Mouse (Mus musculus) kidney, embryonic 14.5 days (tissue): ENCODE data around the gene Rps19. TPM values are rescaled to one million over a fixed set of nuclear protein-coding genes. Genes with fewer than 3 reads are reported as not detected.

Experiments
- ATAC-seq: fragments of 200-750 bp; cut with Nextera tagmentation; 2 replicates; pipeline ENCODE4 v1.8.0; 2017; ENCODE audit warnings: moderate number of reproducible peaks, mild to moderate bottlenecking, moderate TSS enrichment, moderate library complexity; ENCODE audit not compliant: low FRiP score, low TSS enrichment
- H3K27ac ChIP-seq: fragments of 300-500 bp; sonication (generic); 2 replicates; pipeline ENCODE4 v1.5.1; 2014; ENCODE audit warnings: low read depth, mild to moderate bottlenecking, low read length, moderate library complexity, mixed read lengths
- H3K27me3 ChIP-seq: fragments of 300-500 bp; sonication (generic); 2 replicates; pipeline ENCODE4 v1.6.1; 2014; ENCODE audit warnings: mild to moderate bottlenecking, low read length; ENCODE audit not compliant: control insufficient read depth, insufficient read depth
- H3K36me3 ChIP-seq: fragments of 300-500 bp; sonication (generic); 2 replicates; pipeline ENCODE4 v1.6.1; 2014; ENCODE audit warnings: low read length, mixed read lengths; ENCODE audit not compliant: control insufficient read depth, insufficient read depth
- H3K4me1 ChIP-seq: fragments of 300-500 bp; sonication (generic); 2 replicates; pipeline ENCODE4 v1.6.1; 2014; ENCODE audit warnings: low read length, mixed read lengths; ENCODE audit not compliant: control insufficient read depth, insufficient read depth
- H3K4me2 ChIP-seq: fragments of 300-500 bp; sonication (generic); replicated peaks from 2 replicates; pipeline ENCODE4 v1.6.1; 2014; ENCODE audit warnings: low read depth, mild to moderate bottlenecking, low read length
- H3K4me3 ChIP-seq: fragments of 300-500 bp; sonication (generic); 2 replicates; pipeline ENCODE4 v1.5.1; 2014; ENCODE audit warnings: mild to moderate bottlenecking, low read length
- H3K9ac ChIP-seq: fragments of 300-500 bp; sonication (generic); 2 replicates; pipeline ENCODE4 v1.6.1; 2014; ENCODE audit warnings: low read depth, mild to moderate bottlenecking, low read length, moderate library complexity
- H3K9me3 ChIP-seq: fragments of 300-500 bp; sonication (generic); 2 replicates; pipeline ENCODE4 v1.6.1; 2016; ENCODE audit warnings: low read length; ENCODE audit not compliant: control insufficient read depth
- WGBS: fragments of 180-500 bp; shearing (Covaris S2); extraction: QIAGEN DNeasy Blood & Tissue Kit; methylation state at CpG from one replicate; pipeline ENCODE4 v1.1.7; 2014; 5-methylcytosine and 5-hydroxymethylcytosine counted together
- polyA plus RNA-seq: library from polyadenylated mRNA; unstranded; fragments of >200 nt; fragmentation: Nextera tagmentation; extraction: Ambion mirVana; gene quantifications from 2 replicates; pipeline ENCODE4 v1.2.1, GENCODE M21; 2014

The Rps19 gene
- polyA plus RNA-seq, 1 experiment from 2014 or later, result 2,731 TPM

DNA sequence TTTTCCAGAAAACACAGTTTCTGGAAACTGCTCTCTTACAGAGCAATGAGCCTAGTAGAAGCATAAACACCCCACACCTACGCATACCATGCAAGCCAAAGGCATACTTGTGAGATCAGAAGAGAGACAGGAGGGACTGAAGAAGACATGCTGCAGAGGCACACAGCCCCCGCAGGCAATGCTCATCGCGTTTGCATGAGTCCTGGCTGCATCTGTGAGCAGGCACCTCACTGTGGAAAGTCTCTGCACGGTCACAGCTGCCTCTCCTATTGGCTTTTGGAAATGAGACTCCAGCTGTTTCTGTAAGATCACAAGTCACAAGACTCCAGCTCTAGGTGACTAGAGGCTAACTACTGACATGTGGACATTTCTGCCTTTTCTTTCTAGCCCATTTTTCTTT is 34.0 kb upstream of the Rps19 start:
- H3K36me3 ChIP-seq, result no peaks in the 10 kb centered on the region
- peaks cover 4% of the 10 kb centered on the region; the same call in 1 of the 2 replicates for H3K4me1 ChIP-seq
- no peak overlapping the region for H3K9ac ChIP-seq
- H3K9me3 ChIP-seq, result no peaks in the 10 kb centered on the region
- 14% methylated on average over 5 of the region's 5 CpGs for WGBS
- no peak for ATAC-seq
- no peak overlapping the region for H3K27ac ChIP-seq
- H3K27me3 ChIP-seq, result no peaks in the 10 kb centered on the region
- H3K4me2 ChIP-seq, result no peak overlapping the region
- H3K4me3 ChIP-seq, result no peak overlapping the region

DNA sequence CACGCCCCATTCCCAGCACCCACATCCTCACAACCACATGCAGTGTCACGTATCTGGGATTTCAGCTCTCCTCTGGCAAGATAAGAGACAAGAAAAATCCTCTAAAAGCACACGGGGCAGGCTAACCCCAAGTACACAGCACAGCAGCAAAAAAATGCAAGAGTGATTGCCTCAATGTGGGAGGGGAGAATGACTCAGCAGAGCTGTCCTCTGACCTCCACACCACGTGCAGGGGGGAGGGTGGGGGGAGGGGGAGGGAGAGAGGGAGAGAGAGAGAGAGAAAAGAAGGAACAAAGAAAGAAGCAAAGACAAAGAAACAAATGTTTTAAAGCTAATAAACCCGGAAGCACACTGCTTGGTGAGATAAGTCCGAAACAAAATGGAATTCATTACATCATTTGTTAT is 33.3 kb upstream of the Rps19 start:
- Histone ChIP-seq H3K9ac (no peak overlapping the region), H3K4me2 (no peak overlapping the region), H3K9me3 (no peaks in the 10 kb centered on the region), H3K27ac (no peak overlapping the region), H3K36me3 (no peaks in the 10 kb centered on the region), H3K4me1 (peaks cover 4% of the 10 kb centered on the region; the same call in 1 of the 2 replicates), H3K27me3 (no peaks in the 10 kb centered on the region), H3K4me3 (no peak overlapping the region)
- 32% methylated on average over 6 of the region's 6 CpGs for WGBS
- peak; percentile 34; the same call in 1 of the 2 replicates for ATAC-seq

DNA sequence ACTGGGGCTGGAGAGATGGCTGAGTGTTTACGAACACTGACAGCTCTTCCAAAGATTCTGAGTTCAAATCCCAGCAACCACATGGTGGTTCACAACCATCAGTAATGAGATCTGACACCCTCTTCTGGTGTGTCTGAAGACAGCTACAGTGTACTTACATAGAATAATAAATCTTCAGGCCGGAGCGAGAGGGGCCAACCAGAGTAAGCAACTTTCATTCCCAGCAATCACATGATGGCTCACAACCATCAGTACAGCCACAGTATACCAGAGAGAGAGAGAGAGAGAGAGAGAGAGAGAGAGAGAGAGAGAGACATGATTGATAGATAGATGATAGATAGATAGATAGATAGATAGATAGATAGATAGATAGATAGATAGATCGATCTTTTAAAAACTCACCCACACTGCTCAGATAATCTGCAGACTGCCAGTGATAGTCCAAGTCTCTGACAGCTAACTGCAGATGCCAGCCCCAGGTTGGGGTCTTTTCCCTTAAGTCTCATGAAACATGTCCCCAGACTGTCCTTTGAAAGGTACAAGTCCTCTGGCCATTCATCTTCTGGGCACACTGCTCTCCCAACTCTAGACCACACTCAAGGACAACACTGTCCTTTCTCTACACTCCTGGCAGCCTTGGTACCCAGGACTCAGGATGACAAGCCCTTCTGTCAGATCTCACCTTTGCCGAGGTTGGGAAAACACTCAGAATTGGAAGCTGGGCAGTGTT is 32.4 kb upstream of the Rps19 start:
- Histone ChIP-seq H3K9ac (no peak overlapping the region), H3K4me2 (no peak overlapping the region), H3K27me3 (no peaks in the 10 kb centered on the region), H3K9me3 (no peaks in the 10 kb centered on the region), H3K36me3 (no peaks in the 10 kb centered on the region), H3K27ac (no peak overlapping the region), H3K4me3 (no peak overlapping the region), H3K4me1 (peaks cover 4% of the 10 kb centered on the region; the same call in 1 of the 2 replicates)
- no peak for ATAC-seq
- WGBS, result 67% methylated on average over 5 of the region's 5 CpGs

DNA sequence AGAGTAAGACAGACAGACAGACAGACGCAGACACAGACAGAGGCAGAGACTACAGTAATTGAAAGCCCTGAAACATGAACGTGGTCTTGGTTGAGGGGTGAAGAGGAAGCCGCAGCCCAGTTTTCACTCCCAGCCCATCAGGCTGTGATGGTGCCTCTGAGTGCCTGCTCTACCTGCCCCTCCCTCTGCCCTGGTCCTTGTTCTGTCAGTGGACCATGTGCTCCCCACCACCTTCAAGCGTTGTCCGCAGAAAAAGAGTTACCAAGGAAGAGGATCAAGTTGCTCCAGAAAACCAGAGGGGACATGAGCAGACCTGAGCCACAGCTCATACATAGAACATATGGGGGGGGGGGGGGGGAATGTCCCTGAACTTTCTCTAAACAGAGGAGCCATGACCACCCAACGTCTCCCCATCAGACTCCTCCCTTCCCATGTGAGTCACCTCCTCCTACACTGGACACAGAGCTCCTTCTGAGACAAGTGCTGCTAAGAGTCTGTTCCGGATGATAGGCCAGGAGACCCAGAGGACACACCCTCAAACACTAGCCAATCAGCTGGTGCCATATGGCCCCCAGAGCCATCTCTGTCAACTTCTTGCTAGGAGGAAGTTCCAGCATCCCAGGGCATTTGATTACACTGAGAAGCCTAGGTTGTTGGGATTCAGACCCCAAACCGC is 31.5 kb upstream of the Rps19 start:
- ATAC-seq, result peak; percentile 70
- H3K9ac ChIP-seq, result no peak overlapping the region
- no peak overlapping the region for H3K4me3 ChIP-seq
- no peaks in the 10 kb centered on the region for H3K36me3 ChIP-seq
- H3K27me3 ChIP-seq, result no peaks in the 10 kb centered on the region
- H3K4me1 ChIP-seq, result peaks cover 4% of the 10 kb centered on the region; the same call in 1 of the 2 replicates
- WGBS, result 71% methylated on average over 8 of the region's 8 CpGs
- H3K4me2 ChIP-seq, result no peak overlapping the region
- H3K27ac ChIP-seq, result no peak overlapping the region
- H3K9me3 ChIP-seq, result no peaks in the 10 kb centered on the region

DNA sequence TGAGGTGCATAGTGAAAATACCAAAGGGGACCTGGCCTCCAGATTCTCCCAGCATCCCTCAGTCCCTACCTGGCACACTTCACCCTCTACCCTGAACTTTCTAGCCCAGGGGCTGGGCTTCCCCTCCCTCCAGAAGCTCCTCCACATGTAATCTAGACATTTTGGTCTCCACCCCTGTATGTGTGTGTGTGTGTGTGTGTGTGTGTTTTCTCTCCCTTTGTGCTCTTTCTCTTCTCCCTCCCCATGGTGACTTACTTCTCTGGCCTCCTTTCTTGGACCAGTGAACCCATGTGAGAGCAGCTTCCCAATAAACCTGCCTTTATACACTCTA is 31.0 kb upstream of the Rps19 start:
- no peaks in the 10 kb centered on the region for H3K27me3 ChIP-seq
- H3K4me2 ChIP-seq, result no peak overlapping the region
- H3K9ac ChIP-seq, result no peak overlapping the region
- H3K36me3 ChIP-seq, result no peaks in the 10 kb centered on the region
- H3K9me3 ChIP-seq, result no peaks in the 10 kb centered on the region
- no peak for ATAC-seq
- H3K27ac ChIP-seq, result no peak overlapping the region
- H3K4me1 ChIP-seq, result peaks cover 4% of the 10 kb centered on the region; the same call in 1 of the 2 replicates
- no peak overlapping the region for H3K4me3 ChIP-seq

- H3K9me3 ChIP-seq, result no peaks in the 10 kb centered on the region
- no peak overlapping the region for H3K9ac ChIP-seq
- 25% methylated on average over 7 of the region's 7 CpGs for WGBS
- H3K4me1 ChIP-seq, result peaks cover 4% of the 10 kb centered on the region; the same call in 1 of the 2 replicates
- no peak overlapping the region for H3K27ac ChIP-seq
- H3K4me2 ChIP-seq, result no peak overlapping the region
- H3K36me3 ChIP-seq, result no peaks in the 10 kb centered on the region
- H3K4me3 ChIP-seq, result no peak overlapping the region
- peak; percentile 53; the same call in 1 of the 2 replicates for ATAC-seq
- H3K27me3 ChIP-seq, result no peaks in the 10 kb centered on the region
Measured at GRCm38 (mm10) chr7:24853695-24854094, 30.5 kb upstream of the Rps19 start.

DNA sequence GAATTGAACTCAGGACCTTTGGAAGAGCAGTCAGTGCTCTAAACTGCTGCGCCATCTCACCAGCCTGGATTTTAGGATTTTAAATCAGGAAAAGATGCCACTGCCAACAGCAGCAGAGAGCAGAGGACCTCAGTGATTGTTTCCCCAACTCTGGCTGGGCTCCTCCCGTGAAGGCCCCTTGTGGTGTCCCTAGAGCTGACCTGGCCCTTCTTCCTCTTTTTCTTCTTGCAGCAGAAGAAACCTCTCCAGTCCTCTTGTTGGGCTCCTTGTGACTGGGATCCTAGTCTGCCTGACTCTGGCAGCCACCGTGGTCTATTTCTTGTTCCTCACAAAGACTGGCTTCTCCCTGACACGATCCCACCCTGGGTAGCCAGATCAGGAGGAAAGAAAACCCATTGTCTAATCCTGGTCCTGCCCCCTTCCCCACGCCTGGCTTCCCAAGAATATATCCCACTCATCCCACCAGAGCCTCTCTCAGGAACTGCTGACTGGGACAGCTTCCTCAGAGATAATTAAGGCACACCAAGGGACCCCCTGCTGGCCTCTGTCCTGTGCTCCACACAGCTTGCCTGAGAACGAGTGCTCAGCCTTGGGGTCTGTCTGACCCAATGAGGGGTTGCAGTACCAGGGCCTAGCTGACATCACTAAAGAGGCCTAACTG is 27.6 kb upstream of the Rps19 start:
- no peak for ATAC-seq
- Histone ChIP-seq H3K4me1 (peaks cover 4% of the 10 kb centered on the region; the same call in 1 of the 2 replicates), H3K4me2 (no peak overlapping the region), H3K36me3 (no peaks in the 10 kb centered on the region), H3K4me3 (no peak overlapping the region), H3K9me3 (no peaks in the 10 kb centered on the region), H3K9ac (no peak overlapping the region), H3K27ac (no peak overlapping the region), H3K27me3 (no peaks in the 10 kb centered on the region)
- WGBS, result 53% methylated on average over 6 of the region's 6 CpGs

DNA sequence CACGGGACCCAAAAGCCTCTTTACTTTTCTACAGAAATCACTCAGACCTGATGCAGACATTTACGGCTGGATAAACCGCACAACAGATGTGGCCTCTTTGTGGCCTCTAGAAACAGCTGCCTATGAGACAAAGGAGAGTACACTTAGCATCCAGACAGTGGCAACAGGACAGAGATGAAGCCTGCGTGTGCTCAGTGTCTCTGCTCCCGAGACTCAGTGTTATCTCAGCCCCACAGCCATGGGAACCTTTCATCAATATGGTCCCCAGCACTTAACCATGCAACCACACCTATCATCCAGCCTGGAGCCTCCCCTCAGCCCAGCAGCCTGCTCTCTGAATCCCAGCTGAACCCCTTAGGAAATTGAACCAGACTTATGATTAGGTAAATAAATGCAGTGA is 24.9 kb upstream of the Rps19 start:
- H3K9me3 ChIP-seq, result no peaks in the 10 kb centered on the region
- ATAC-seq, result no peak

DNA sequence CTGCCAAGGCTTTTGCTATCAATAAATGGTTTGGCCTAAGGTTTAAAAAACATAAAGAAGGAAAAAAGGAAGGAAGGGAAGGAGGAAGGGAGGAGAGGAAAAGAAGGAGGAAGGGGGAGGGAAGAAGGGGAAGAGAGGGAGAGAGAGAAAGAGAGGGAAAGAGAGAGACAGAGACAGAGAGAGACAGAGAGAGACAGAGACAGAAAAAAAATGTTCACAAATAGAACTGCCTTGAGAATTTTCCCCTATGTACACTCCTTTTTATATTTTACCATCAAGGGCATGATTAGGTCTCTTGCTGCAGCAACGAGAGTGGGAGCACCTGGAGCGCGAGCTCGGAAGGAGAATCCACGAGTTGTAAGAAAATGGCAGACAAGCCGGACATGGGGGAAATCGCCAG is 22.3 kb upstream of the Rps19 start, which contains the start of gene Gm9844:
TSS of gene Gm9844 (plus strand) at position 301 of the 400 bp plus-strand sequence.
- Histone ChIP-seq H3K27ac (no peak within 1 kb of the TSS), H3K36me3 (no peaks in the 10 kb centered on the region), H3K9ac (no peak within 1 kb of the TSS), H3K4me3 (no peak within 1 kb of the TSS), H3K9me3 (no peaks in the 10 kb centered on the region), H3K27me3 (no peaks in the 10 kb centered on the region), H3K4me1 (no peaks in the 10 kb centered on the region), H3K4me2 (no peak within 1 kb of the TSS)
- WGBS, result 83% methylated on average over 7 of the region's 7 CpGs
- ATAC-seq, result no peak

More for the DNA sequence above, 24.9 kb upstream of the Rps19 start:
- Histone ChIP-seq H3K9ac (no peak overlapping the region), H3K27me3 (no peaks in the 10 kb centered on the region), H3K36me3 (no peaks in the 10 kb centered on the region), H3K27ac (no peak overlapping the region), H3K4me1 (no peaks in the 10 kb centered on the region), H3K4me2 (no peak overlapping the region), H3K4me3 (no peak overlapping the region)
- WGBS, result 69% methylated on average over 5 of the region's 5 CpGs
